Mouse (Mus musculus) brain, adult 10 weeks (tissue): ENCODE results near the gene Olfr1199. TPM values are rescaled to one million over a fixed set of nuclear protein-coding genes. Genes with fewer than 3 reads are reported as not detected.

Experiments
- polyA plus RNA-seq: library from polyadenylated mRNA; stranded (reverse); fragments of 350-450 nt; fragmentation: Illumina TruSeq; extraction: RNeasy Lipid Tissue Mini Kit (QIAGEN cat#74804); gene quantifications from one replicate; pipeline ENCODE4 v1.2.3, GENCODE M21; 2015; ENCODE audit warnings: low read depth, low replicate concordance

Olfr1199 gene
- not detected for polyA plus RNA-seq

DNA sequence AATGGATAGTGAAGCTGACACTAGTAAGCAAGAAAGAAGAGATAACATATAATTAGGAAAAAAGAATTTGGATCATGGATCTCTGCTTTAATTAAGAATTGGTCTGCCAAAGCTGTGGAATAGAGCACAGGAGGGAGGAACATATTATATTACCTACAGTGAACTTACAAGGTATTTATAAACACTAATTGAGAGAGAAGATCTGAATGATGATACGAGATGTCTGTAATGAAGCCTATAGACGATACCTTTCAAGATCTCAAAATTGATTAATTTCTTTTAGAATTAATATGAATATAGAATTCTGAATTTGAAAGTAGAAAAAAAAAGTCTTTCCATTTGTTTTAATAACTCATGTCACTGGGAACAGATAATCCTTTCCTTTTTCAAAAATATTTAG, at the start of gene Olfr1199:
Gene Olfr1199, minus strand, starts transcription at position 101 of the 400 bp plus-strand sequence.

DNA sequence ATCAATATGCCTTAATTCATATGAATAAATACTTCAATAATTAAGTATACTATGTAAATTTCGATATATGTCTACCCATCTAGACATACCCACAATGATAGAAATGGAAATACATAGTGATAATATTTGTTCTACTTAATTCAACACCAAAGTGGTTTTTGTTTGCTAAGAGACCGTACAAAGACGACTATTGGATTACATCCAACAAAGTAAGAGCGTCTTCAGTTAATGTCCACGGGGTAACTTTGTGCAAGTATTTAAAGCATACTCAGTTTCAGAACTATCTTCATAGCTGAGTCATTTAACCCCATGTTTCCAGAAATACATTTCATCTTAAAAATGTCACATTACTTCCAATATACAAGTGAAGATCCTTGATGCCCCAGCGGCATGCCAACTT, 32.5 kb upstream of the Olfr1199 start, which contains the start of gene Olfr1201:
Gene Olfr1201, plus strand, starts transcription at position 301 of the 400 bp plus-strand sequence.

DNA sequence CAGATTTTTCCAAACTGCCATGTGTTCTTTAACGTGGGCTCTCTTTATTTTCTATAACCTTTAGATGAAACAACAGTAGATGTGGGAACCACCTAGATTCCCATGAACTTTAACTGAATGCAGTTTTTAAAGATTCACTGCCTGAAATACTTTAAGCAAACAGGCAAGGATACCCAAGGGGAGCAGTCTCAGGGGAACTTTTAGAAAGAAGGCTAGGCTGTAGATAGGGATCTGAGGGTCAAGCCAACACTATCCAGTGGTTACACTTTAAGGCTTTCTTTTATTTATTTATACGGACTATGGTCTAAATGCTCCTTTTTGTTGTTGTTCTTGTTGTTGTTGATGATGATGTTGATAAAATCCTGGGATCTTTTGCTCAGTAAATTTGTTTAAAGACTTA, 10.1 kb upstream of the Olfr1199 start, which contains the start of gene Olfr1200:
Gene Olfr1200, minus strand, starts transcription at position 101 of the 400 bp plus-strand sequence.

DNA sequence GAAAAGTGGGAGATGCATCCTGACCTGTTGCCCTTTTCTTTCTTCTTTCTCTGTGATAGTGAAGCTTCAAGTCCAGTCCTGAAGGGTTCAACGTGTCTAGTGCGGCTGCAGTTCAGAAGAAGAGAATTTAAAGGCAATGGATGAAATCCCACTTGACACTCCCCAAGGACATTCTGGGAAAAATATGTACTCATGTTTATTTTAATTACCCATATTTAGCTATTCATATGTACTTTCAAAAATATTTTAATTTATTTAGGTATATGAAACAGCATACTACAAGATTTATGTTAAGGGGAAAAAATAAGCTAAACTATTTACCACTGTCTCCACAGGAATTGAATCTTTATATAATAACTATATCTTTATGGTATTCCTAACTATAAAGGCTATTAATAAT, 9.0 kb downstream of the Olfr1199 start, which contains the start of gene Olfr1198:
Gene Olfr1198, minus strand, starts transcription at position 101 of the 400 bp plus-strand sequence.

DNA sequence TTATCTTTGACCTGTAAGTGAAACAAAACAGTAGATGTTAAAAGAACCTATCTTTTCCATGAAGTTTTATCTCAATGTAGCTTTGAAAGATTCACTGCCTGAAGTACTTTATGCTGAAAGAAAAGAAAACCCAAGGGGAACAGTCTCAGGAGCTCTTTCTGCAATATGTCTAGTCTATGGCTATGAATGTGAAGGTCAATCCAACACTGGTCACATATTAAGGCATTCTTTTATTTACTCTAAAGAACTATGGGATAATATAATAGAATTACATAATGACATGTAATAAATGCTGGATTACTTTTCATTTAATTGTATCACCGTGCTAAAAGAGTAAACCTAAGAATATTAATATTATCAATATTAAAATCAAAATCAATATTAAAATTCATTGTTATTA, 28.0 kb downstream of the Olfr1199 start, which contains the start of gene Olfr1197:
Gene Olfr1197, minus strand, starts transcription at position 101 of the 400 bp plus-strand sequence.

DNA sequence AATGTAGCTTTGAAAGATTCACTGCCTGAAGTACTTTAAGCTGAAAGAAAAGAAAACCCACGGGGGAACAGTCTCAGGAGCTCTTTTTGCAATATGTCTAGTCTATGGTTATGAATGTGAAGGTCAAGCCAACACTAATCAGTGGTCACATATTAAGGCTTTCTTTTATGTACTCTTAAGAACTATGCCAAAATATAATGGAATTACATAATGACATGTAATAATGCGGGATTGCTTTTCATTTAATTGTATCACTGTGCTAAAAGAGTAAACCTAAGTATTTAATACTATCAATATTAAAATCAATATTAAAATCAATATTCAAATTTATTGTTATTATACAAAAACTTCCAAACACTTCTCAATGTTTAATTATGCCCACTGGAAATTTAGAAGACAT, 55.8 kb downstream of the Olfr1199 start, which contains the start of gene Olfr1196:
Gene Olfr1196, minus strand, starts transcription at position 101 of the 400 bp plus-strand sequence.

Other genes starting within 250 kb of the Olfr1199 start
- not detected for gene Olfr1186, start 241.9 kb downstream of the Olfr1199 start, polyA plus RNA-seq
- not detected for gene Olfr1188, start 203.5 kb downstream of the Olfr1199 start, polyA plus RNA-seq
- gene Olfr1189, start 174.0 kb downstream of the Olfr1199 start, polyA plus RNA-seq, result not detected
- not detected for gene Olfr1191-ps1, start 119.9 kb downstream of the Olfr1199 start, polyA plus RNA-seq
- not detected for gene Olfr1192-ps1, start 112.0 kb downstream of the Olfr1199 start, polyA plus RNA-seq
- gene Olfr1193, start 84.8 kb downstream of the Olfr1199 start, polyA plus RNA-seq, result not detected
- not detected for gene Olfr1195, start 71.3 kb downstream of the Olfr1199 start, polyA plus RNA-seq
- gene Olfr1196, start 55.9 kb downstream of the Olfr1199 start, polyA plus RNA-seq, result not detected
- gene Olfr1197, start 28.1 kb downstream of the Olfr1199 start, polyA plus RNA-seq, result not detected
- gene Olfr1198, start 9.1 kb downstream of the Olfr1199 start, polyA plus RNA-seq, result not detected
- gene Olfr1200, start 10.0 kb upstream of the Olfr1199 start, polyA plus RNA-seq, result not detected
- gene Olfr1201, start 32.6 kb upstream of the Olfr1199 start, polyA plus RNA-seq, result not detected
- not detected for gene Olfr1202, start 54.0 kb upstream of the Olfr1199 start, polyA plus RNA-seq
- not detected for gene Olfr1205, start 69.3 kb upstream of the Olfr1199 start, polyA plus RNA-seq
- not detected for gene Olfr1204, start 88.8 kb upstream of the Olfr1199 start, polyA plus RNA-seq
- gene Olfr1206, start 102.8 kb upstream of the Olfr1199 start, polyA plus RNA-seq, result not detected
- not detected for gene Olfr1208, start 141.8 kb upstream of the Olfr1199 start, polyA plus RNA-seq
- gene Olfr1209, start 154.7 kb upstream of the Olfr1199 start, polyA plus RNA-seq, result not detected
- gene Olfr1211, start 177.6 kb upstream of the Olfr1199 start, polyA plus RNA-seq, result not detected
- not detected for gene Olfr1212, start 193.5 kb upstream of the Olfr1199 start, polyA plus RNA-seq
- gene Gm13762, start 219.8 kb upstream of the Olfr1199 start, polyA plus RNA-seq, result not detected
- gene Olfr1214, start 232.2 kb upstream of the Olfr1199 start, polyA plus RNA-seq, result not detected
- gene Olfr1215, start 246.5 kb upstream of the Olfr1199 start, polyA plus RNA-seq, result not detected